In genomic region chr9:61384646-61385443, GRCm38 (mm10) we compare ENCODE assay signal across 9 mouse cellular contexts. TPM values are rescaled to one million over a fixed set of nuclear protein-coding genes. Genes with fewer than 3 reads are reported as not detected.
DNase-seq lines count a peak whose midpoint lies in the region; ATAC-seq lines count a peak whose summit lies in the region.
"Had no signal": no experiment of that assay in that cellular context is flagged by ENCODE, and none has a peak within 500 bp of the region (broad histone marks: within the 10 kb centered on the region; RNA-seq: fewer than 3 reads in every experiment).

No protein-coding gene starts in this region.

- peaks cover 86% of the 10 kb centered on the region for H3K4me1 ChIP-seq in hindbrain, embryonic 14.5 days (replicated peaks; ENCODE audit: control insufficient read depth, insufficient read depth, low read length)
- peaks cover 96% of the 10 kb centered on the region for H3K4me1 ChIP-seq in midbrain, embryonic 15.5 days

- 0 out of 2 replicates have a peak, but pooled peaks have one; percentile 29 for ATAC-seq in hindbrain, embryonic 14.5 days (ENCODE audit: low FRiP score)
- ATAC-seq in midbrain, embryonic 15.5 days (replicated peaks), result peak; percentile 40

- H3K4me2 ChIP-seq in hindbrain, embryonic 14.5 days (replicated peaks), result peak overlapping the region; percentile 33
- H3K4me2 ChIP-seq in midbrain, embryonic 15.5 days, result peak overlapping the region; percentile 39
- H3K4me2 ChIP-seq: embryonic facial prominence, embryonic 15.5 days; heart, embryonic 13.5 days had no signal

- peaks cover 10% of the 10 kb centered on the region for H3K36me3 ChIP-seq in hindbrain, embryonic 14.5 days (replicated peaks; ENCODE audit: control insufficient read depth, insufficient read depth)
- H3K36me3 ChIP-seq in midbrain, embryonic 15.5 days (replicated peaks), result no peaks in the 10 kb centered on the region

- no peak overlapping the region for H3K4me3 ChIP-seq in hindbrain, embryonic 14.5 days (replicated peaks; ENCODE audit: low read length)
- 0 out of 2 replicates have a peak overlapping the region, but pooled peaks have one; percentile 8 for H3K4me3 ChIP-seq in midbrain, embryonic 15.5 days
- H3K4me3 ChIP-seq: embryonic facial prominence, embryonic 15.5 days; heart, embryonic 13.5 days had no signal

- no peak overlapping the region for H3K9ac ChIP-seq in hindbrain, embryonic 14.5 days
- H3K9ac ChIP-seq in midbrain, embryonic 15.5 days, result no peak overlapping the region
- H3K9ac ChIP-seq: embryonic facial prominence, embryonic 15.5 days; heart, embryonic 13.5 days had no signal

- no peaks in the 10 kb centered on the region for H3K27me3 ChIP-seq in hindbrain, embryonic 14.5 days (ENCODE audit: control insufficient read depth, insufficient read depth, low read length)
- no peaks in the 10 kb centered on the region for H3K27me3 ChIP-seq in midbrain, embryonic 15.5 days (replicated peaks)
- H3K27me3 ChIP-seq: embryonic facial prominence, embryonic 15.5 days had no signal

- peak; percentile 92 for DNase-seq in R1 (ENCODE audit: low read depth, low spot score)
- peak; percentile 92 for DNase-seq in embryo, embryonic 11 days
- peak; percentile 78 for DNase-seq in hindbrain, embryonic 14.5 days (ENCODE audit: low spot score)
- no peak for DNase-seq in spleen, postnatal 10 days (ENCODE audit: low spot score in 2 of 2)
- DNase-seq in cerebellum, adult 9-10 months, result no peak
- DNase-seq in cerebellum, adult 11 months, result no peak

- 7% methylated on average over 16 of the region's 16 CpGs for WGBS in hindbrain, embryonic 14.5 days
- 9% methylated on average over 16 of the region's 16 CpGs for WGBS in midbrain, embryonic 15.5 days

- H3K27ac ChIP-seq in hindbrain, embryonic 14.5 days, result no peak overlapping the region; the same call in 1 of the 2 replicates
- peak overlapping the region; percentile 31; the same call in 1 of the 2 replicates for H3K27ac ChIP-seq in midbrain, embryonic 15.5 days
- H3K27ac ChIP-seq: embryonic facial prominence, embryonic 15.5 days; heart, embryonic 13.5 days had no signal

- no peaks in the 10 kb centered on the region for H3K9me3 ChIP-seq in hindbrain, embryonic 14.5 days (ENCODE audit: control insufficient read depth, low read length)
- no peaks in the 10 kb centered on the region for H3K9me3 ChIP-seq in midbrain, embryonic 15.5 days
- H3K9me3 ChIP-seq: embryonic facial prominence, embryonic 15.5 days; heart, embryonic 13.5 days had no signal

RNA-seq across cellular contexts. Expression of gene Tle3, which starts 12.7 kb away (rescaled TPM):
- polyA plus RNA-seq in hindbrain, embryonic 14.5 days (2014; fragmentation: Nextera tagmentation; extraction: Ambion mirVana), result 22.4 and 23.9 TPM in 2 replicates
- 34.9 and 39.1 TPM in 2 replicates for polyA plus RNA-seq in midbrain, embryonic 15.5 days (2015; fragmentation: Nextera tagmentation; extraction: Ambion mirVana)

Comparison
In these comparisons a context has a peak if more than half of its experiments do, and no peak if none do; other contexts are left out.
1. DNase-seq: peak in R1 (single experiment), embryo, embryonic 11 days (single experiment) and hindbrain, embryonic 14.5 days (single experiment); none in spleen, postnatal 10 days (0 of 2), cerebellum, adult 9-10 months (single experiment) and cerebellum, adult 11 months (single experiment).